ENCODE assay signal across 10 mouse cellular contexts in the genomic region with DNA sequence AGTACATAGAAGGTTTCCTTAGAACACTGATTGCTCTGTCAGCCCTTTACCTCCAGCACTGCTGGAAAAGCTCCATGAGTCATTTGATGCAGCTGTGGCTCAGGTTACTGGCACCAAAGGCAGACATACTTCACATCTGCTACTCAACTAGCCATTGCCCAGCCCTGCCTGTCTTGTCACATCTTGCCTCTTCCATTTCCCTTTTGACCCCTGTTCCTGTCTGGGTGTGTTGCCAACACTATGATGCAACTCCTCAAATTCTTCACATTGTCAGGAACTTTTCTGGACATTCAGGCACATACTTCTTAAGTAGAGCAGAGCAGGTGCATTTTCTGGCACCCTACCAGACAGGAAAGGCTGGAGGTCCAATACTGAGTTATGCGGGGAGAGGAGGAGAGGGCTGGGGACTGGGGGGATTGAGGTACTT.
DNase-seq lines count a peak whose midpoint lies in the region; ATAC-seq and TF ChIP-seq lines count a peak whose summit lies in the region.
"Had no signal": no experiment of that assay in that cellular context is flagged by ENCODE, and none has a peak within 500 bp of the region (broad histone marks: within the 10 kb centered on the region; RNA-seq: fewer than 3 reads in every experiment).

No protein-coding gene starts in this region.

- H3K4me1 ChIP-seq in heart, postnatal 0 days (ENCODE audit: control insufficient read depth, insufficient read depth): peaks cover 3% of the 10 kb centered on the region; the same call in 1 of the 2 replicates
- H3K4me1 ChIP-seq in lung, adult 2 months (ENCODE audit: control insufficient read depth, insufficient read depth, low read length): peaks cover 2% of the 10 kb centered on the region; the same call in 1 of the 2 replicates
- no peaks in the 10 kb centered on the region for H3K4me1 ChIP-seq in hindbrain, embryonic 16.5 days (ENCODE audit: control insufficient read depth, insufficient read depth, low read depth, low read length)
- no peaks in the 10 kb centered on the region for H3K4me1 ChIP-seq in liver, embryonic 11.5 days (replicated peaks; ENCODE audit: control insufficient read depth, insufficient read depth, low read length)
- H3K4me1 ChIP-seq: midbrain, embryonic 12.5 days had no signal

- DNase-seq in 3T3-L1 (ENCODE audit: low read depth, low spot score): peak; percentile 98
- DNase-seq in brain, adult 2 months (ENCODE audit: low read depth, low spot score): peak; percentile 8
- no peak for DNase-seq in heart, postnatal 0 days (ENCODE audit: low spot score)
- DNase-seq in lung, adult 2 months: peak; percentile 34
- DNase-seq in thymus, adult 18-20 months: no peak
- DNase-seq in right cerebral cortex, postnatal 4 days: no peak
- DNase-seq in liver, embryonic 11.5 days (ENCODE audit: low spot score): no peak
- DNase-seq: cerebellum, adult 2 months had no signal

- no peak for TF ChIP-seq EP300 in heart, postnatal 0 days (IDR thresholded peaks at IDR 0.05; ENCODE audit: low read depth)

- WGBS in heart, postnatal 0 days: 40% methylated on average over 1 of the region's 1 CpGs
- 12% methylated on average over 1 of the region's 1 CpGs for WGBS in lung, adult 2 months
- WGBS in hindbrain, embryonic 16.5 days: 91% methylated on average over 1 of the region's 1 CpGs
- WGBS in liver, embryonic 11.5 days: 87% methylated on average over 1 of the region's 1 CpGs

- ATAC-seq in heart, postnatal 0 days (ENCODE audit: insufficient read depth, low read depth): peak; percentile 51
- ATAC-seq in hindbrain, embryonic 16.5 days: no peak
- ATAC-seq in liver, embryonic 11.5 days (replicated peaks; ENCODE audit: low FRiP score): no peak

- TF ChIP-seq POLR2A in lung, adult 2 months (IDR thresholded peaks at IDR 0.05; ENCODE audit: borderline replicate concordance, extremely low read depth, low read depth, low read length): no peak

- H3K4me2 ChIP-seq in heart, postnatal 0 days (ENCODE audit: low read depth, low read length): no peak overlapping the region
- no peak overlapping the region for H3K4me2 ChIP-seq in hindbrain, embryonic 16.5 days (ENCODE audit: low read length)
- no peak overlapping the region for H3K4me2 ChIP-seq in liver, embryonic 11.5 days
- H3K4me2 ChIP-seq: midbrain, embryonic 12.5 days had no signal

- no peak overlapping the region for H3K9ac ChIP-seq in heart, postnatal 0 days (replicated peaks; ENCODE audit: low read depth, low read length)
- no peak overlapping the region for H3K9ac ChIP-seq in hindbrain, embryonic 16.5 days (ENCODE audit: low read depth, low read length)
- no peak overlapping the region for H3K9ac ChIP-seq in liver, embryonic 11.5 days (ENCODE audit: low read depth, low read length)
- H3K9ac ChIP-seq: midbrain, embryonic 12.5 days had no signal

- no peaks in the 10 kb centered on the region for H3K36me3 ChIP-seq in heart, postnatal 0 days (replicated peaks; ENCODE audit: control insufficient read depth, insufficient read depth, low read length)
- H3K36me3 ChIP-seq in hindbrain, embryonic 16.5 days (ENCODE audit: control insufficient read depth, insufficient read depth, low read length): no peaks in the 10 kb centered on the region
- no peaks in the 10 kb centered on the region for H3K36me3 ChIP-seq in liver, embryonic 11.5 days (ENCODE audit: control insufficient read depth, insufficient read depth, low read length)
- H3K36me3 ChIP-seq: midbrain, embryonic 12.5 days had no signal

- no peaks in the 10 kb centered on the region for H3K27me3 ChIP-seq in heart, postnatal 0 days (ENCODE audit: control insufficient read depth, insufficient read depth, low read length)
- H3K27me3 ChIP-seq in hindbrain, embryonic 16.5 days (replicated peaks; ENCODE audit: control insufficient read depth, insufficient read depth, low read length): no peaks in the 10 kb centered on the region
- no peaks in the 10 kb centered on the region for H3K27me3 ChIP-seq in liver, embryonic 11.5 days (replicated peaks; ENCODE audit: control insufficient read depth, insufficient read depth, low read length)
- H3K27me3 ChIP-seq: midbrain, embryonic 12.5 days had no signal

- H3K4me3 ChIP-seq in heart, postnatal 0 days (ENCODE audit: low read depth, low read length): no peak overlapping the region
- H3K4me3 ChIP-seq in lung, adult 2 months (replicated peaks; ENCODE audit: extremely low read depth, low read depth, low read length): no peak overlapping the region
- H3K4me3 ChIP-seq in hindbrain, embryonic 16.5 days (ENCODE audit: low read length): no peak overlapping the region
- H3K4me3 ChIP-seq in liver, embryonic 11.5 days (ENCODE audit: low read depth, low read length): no peak overlapping the region
- H3K4me3 ChIP-seq: midbrain, embryonic 12.5 days had no signal

- no peak overlapping the region for H3K27ac ChIP-seq in heart, postnatal 0 days (ENCODE audit: low read depth)
- no peak overlapping the region for H3K27ac ChIP-seq in hindbrain, embryonic 16.5 days (ENCODE audit: low read depth, low read length)
- no peak overlapping the region for H3K27ac ChIP-seq in liver, embryonic 11.5 days (ENCODE audit: low read depth, low read length)
- H3K27ac ChIP-seq: midbrain, embryonic 12.5 days had no signal

- no peak for TF ChIP-seq CTCF in heart, postnatal 0 days (IDR thresholded peaks at IDR 0.05; ENCODE audit: low read depth)
- TF ChIP-seq CTCF in lung, adult 2 months (IDR thresholded peaks at IDR 0.05; ENCODE audit: insufficient read depth, low read length): no peak

- H3K9me3 ChIP-seq in heart, postnatal 0 days (replicated peaks; ENCODE audit: control insufficient read depth, low read length): no peaks in the 10 kb centered on the region
- no peaks in the 10 kb centered on the region for H3K9me3 ChIP-seq in hindbrain, embryonic 16.5 days (ENCODE audit: control insufficient read depth, low read length)
- no peaks in the 10 kb centered on the region for H3K9me3 ChIP-seq in liver, embryonic 11.5 days (ENCODE audit: control insufficient read depth, low read length)
- H3K9me3 ChIP-seq: midbrain, embryonic 12.5 days had no signal

Comparison
In these comparisons a context has a peak if more than half of its experiments do, and no peak if none do; other contexts are left out.
1. DNase-seq: peak in 3T3-L1 (single experiment), brain, adult 2 months (single experiment) and lung, adult 2 months (single experiment); none in heart, postnatal 0 days (single experiment), thymus, adult 18-20 months (0 of 2), right cerebral cortex, postnatal 4 days (single experiment) and liver, embryonic 11.5 days (single experiment).